Mouse (Mus musculus) heart, postnatal 14 days (tissue): Measurements from ENCODE around the gene Ripply3. TPM values are rescaled to one million over a fixed set of nuclear protein-coding genes. Genes with fewer than 3 reads are reported as not detected.

ENCODE experiments used
- DNase-seq, 2 experiments: peaks; one replicate each; pipeline ENCODE4 v3.0.0; 2021 to 2022
- intact Hi-C: fragments of 180-260 bp; cut with DNase I; formaldehyde crosslinking; loops from one replicate; pipeline ENCODE4 v1.15.1; 2025
- long read RNA-seq, 2 experiments: library from polyadenylated mRNA; stranded (forward); transcript quantifications; one replicate each; pipeline ENCODE4 v2.0.0; 2021
- total RNA-seq, 2 experiments: library from RNA; stranded (reverse); gene quantifications; 2 replicates each; pipeline ENCODE4 v1.2.3; 2021

The Ripply3 gene
- total RNA-seq: 1 to 10 TPM; 3.3 to 4.0 TPM
- long read RNA-seq, experiment 1, transcript Ripply3-201 (4 exons, 1,531 nt): major isoform, 5 of 5 reads
- long read RNA-seq, experiment 1, partial matches to known transcripts: 0 of 5 reads
- long read RNA-seq, experiment 1, other reads (novel, unspliced or antisense): 0 of 5 reads
- long read RNA-seq, experiment 2, partial matches to known transcripts: 0 of 4 reads
- long read RNA-seq, experiment 2, other reads (novel, unspliced or antisense): 1 of 4 reads

- intact Hi-C loops: no loop called here
- peak; percentile 70 for DNase-seq
Measured at GRCm38 (mm10) chr16:94327781-94328711, at the start of gene Ripply3. Gene Ripply3 (plus strand): TSS chr16:94328420.

- intact Hi-C loops: no loop called here
- DNase-seq: no peak
Measured at GRCm38 (mm10) chr16:94283972-94284371, 44.2 kb upstream of the Ripply3 start.

GRCm38 (mm10) chr16:94287826-94288225 lies 40.4 kb upstream of the Ripply3 start:
- no peak for DNase-seq
- intact Hi-C loops: no loop called here

- intact Hi-C loops: no loop called here
- peak in 1 of 2 experiments; percentile 31 for DNase-seq
Measured at GRCm38 (mm10) chr16:94289138-94290072, 38.8 kb upstream of the Ripply3 start.

- intact Hi-C loops: no loop called here
- DNase-seq: peak; percentile 84 to 86
Measured at GRCm38 (mm10) chr16:94290073-94290999, 37.9 kb upstream of the Ripply3 start.

- intact Hi-C loops: no loop called here
- DNase-seq: no peak
Measured at GRCm38 (mm10) chr16:94291141-94291540, 37.1 kb upstream of the Ripply3 start.

- DNase-seq: no peak
- intact Hi-C loops: no loop called here
Measured at GRCm38 (mm10) chr16:94298081-94298480, 30.1 kb upstream of the Ripply3 start.

- no peak for DNase-seq
- intact Hi-C loops: no loop called here
Measured at GRCm38 (mm10) chr16:94299210-94299609, 29.0 kb upstream of the Ripply3 start.

- intact Hi-C loops: no loop called here
- no peak for DNase-seq
Measured at GRCm38 (mm10) chr16:94301194-94301593, 27.0 kb upstream of the Ripply3 start.

GRCm38 (mm10) chr16:94301696-94302095 lies 26.5 kb upstream of the Ripply3 start:
- no peak for DNase-seq
- intact Hi-C loops: no loop called here

- DNase-seq: peak; percentile 13 to 32
- intact Hi-C loops: no loop called here
Measured at GRCm38 (mm10) chr16:94302274-94303202, 25.7 kb upstream of the Ripply3 start.

GRCm38 (mm10) chr16:94303203-94303535 lies 25.1 kb upstream of the Ripply3 start:
- DNase-seq: no peak
- intact Hi-C loops: no loop called here

- intact Hi-C loops: no loop called here
- DNase-seq: no peak
Measured at GRCm38 (mm10) chr16:94307526-94307925, 20.7 kb upstream of the Ripply3 start.

- DNase-seq: no peak
- intact Hi-C loops: no loop called here
Measured at GRCm38 (mm10) chr16:94307942-94308341, 20.3 kb upstream of the Ripply3 start.

GRCm38 (mm10) chr16:94309025-94309424 lies 19.2 kb upstream of the Ripply3 start:
- peak; percentile 44 to 55 for DNase-seq
- intact Hi-C loops: no loop called here

- DNase-seq: no peak
- intact Hi-C loops: loop anchor here (5.0 kb wide), 1 partner anchor 39 kb away; no protein-coding TSS in a partner anchor
Measured at GRCm38 (mm10) chr16:94311416-94311815, 16.8 kb upstream of the Ripply3 start.

GRCm38 (mm10) chr16:94311931-94312330 lies 16.3 kb upstream of the Ripply3 start:
- DNase-seq: no peak
- intact Hi-C loops: loop anchor here (2.0 to 5.0 kb wide), 2 partner anchors 40 to 59 kb away; partner anchors contain the start of genes Pigp and Ttc3

- peak; percentile 75 to 82 for DNase-seq
- intact Hi-C loops: loop anchor here (2.0 to 5.0 kb wide), 2 partner anchors 40 to 58 kb away; partner anchors contain the start of genes Pigp and Ttc3
Measured at GRCm38 (mm10) chr16:94312663-94313228, 15.5 kb upstream of the Ripply3 start.
